8 mouse cellular contexts compared by ENCODE assay signal in genomic region chr4:94602496-94603030, GRCm38 (mm10). TPM values are rescaled to one million over a fixed set of nuclear protein-coding genes. Genes with fewer than 3 reads are reported as not detected.
DNase-seq lines count a peak whose midpoint lies in the region; ATAC-seq and TF ChIP-seq lines count a peak whose summit lies in the region.

No protein-coding gene starts in this region.

- H3K36me3 ChIP-seq in heart, embryonic 12.5 days, result no peaks in the 10 kb centered on the region
- no peaks in the 10 kb centered on the region for H3K36me3 ChIP-seq in forebrain, embryonic 12.5 days (replicated peaks)
- H3K36me3 ChIP-seq in liver, embryonic 12.5 days, result 0 out of 2 replicates have a peak, but pooled peaks cover 2% of the 10 kb centered on the region
- no peaks in the 10 kb centered on the region for H3K36me3 ChIP-seq in small intestine, adult 2 months (ENCODE audit: control insufficient read depth, insufficient read depth, low read length)

- H3K4me3 ChIP-seq in heart, embryonic 12.5 days, result peak overlapping the region; percentile 95
- H3K4me3 ChIP-seq in forebrain, embryonic 12.5 days (replicated peaks), result peak overlapping the region; percentile 81
- H3K4me3 ChIP-seq in liver, embryonic 12.5 days, result peak overlapping the region; percentile 94
- peak overlapping the region; percentile 99 for H3K4me3 ChIP-seq in small intestine, adult 2 months (ENCODE audit: low read depth, low read length)

- TF ChIP-seq POLR2A in small intestine, adult 2 months (IDR thresholded peaks at IDR 0.05; ENCODE audit: low read depth, low read length), result no peak

- H3K27ac ChIP-seq in heart, embryonic 12.5 days (ENCODE audit: poor library complexity, severe bottlenecking), result peak overlapping the region; percentile 81
- peak overlapping the region; percentile 90 for H3K27ac ChIP-seq in forebrain, embryonic 12.5 days
- peak overlapping the region; percentile 83 for H3K27ac ChIP-seq in liver, embryonic 12.5 days
- peak overlapping the region; percentile 67 for H3K27ac ChIP-seq in small intestine, adult 2 months (ENCODE audit: insufficient read depth, low read depth, low read length)

- H3K4me2 ChIP-seq in heart, embryonic 12.5 days, result peak overlapping the region; percentile 86
- peak overlapping the region; percentile 70 for H3K4me2 ChIP-seq in forebrain, embryonic 12.5 days
- peak overlapping the region; percentile 82 for H3K4me2 ChIP-seq in liver, embryonic 12.5 days

- intact Hi-C loops in heart, postnatal 36 days (cut with DNase I), result loop anchor here (1.0 to 2.0 kb wide), 2 partner anchors 12 to 46 kb away; partner anchors contain the start of genes Caap1, Gm10306 and Ift74
- intact Hi-C loops in left cerebral cortex, postnatal 4 days (cut with DNase I), result no loop called here

- no peak for TF ChIP-seq CTCF in small intestine, adult 2 months (IDR thresholded peaks at IDR 0.05; ENCODE audit: extremely low read depth, insufficient read length, insufficient replicate concordance, low read depth, low read length)

- no peak for DNase-seq in heart, postnatal 36 days
- peak; percentile 30 for DNase-seq in ES-CJ7 (ENCODE audit: low read depth, low spot score)
- DNase-seq in layer of hippocampus, postnatal 14 days (ENCODE audit: low spot score in 2 of 2), result no peak
- DNase-seq in left cerebral cortex, postnatal 4 days, result no peak

- H3K4me1 ChIP-seq in heart, embryonic 12.5 days (replicated peaks), result peaks cover 12% of the 10 kb centered on the region
- H3K4me1 ChIP-seq in forebrain, embryonic 12.5 days, result peaks cover 24% of the 10 kb centered on the region
- peaks cover 28% of the 10 kb centered on the region for H3K4me1 ChIP-seq in liver, embryonic 12.5 days
- H3K4me1 ChIP-seq in small intestine, adult 2 months (ENCODE audit: control insufficient read depth, insufficient read depth, insufficient read length, low read length), result no peaks in the 10 kb centered on the region

- no peaks in the 10 kb centered on the region for H3K9me3 ChIP-seq in heart, embryonic 12.5 days (replicated peaks)
- H3K9me3 ChIP-seq in forebrain, embryonic 12.5 days, result no peaks in the 10 kb centered on the region
- H3K9me3 ChIP-seq in liver, embryonic 12.5 days (replicated peaks), result no peaks in the 10 kb centered on the region

- WGBS in heart, embryonic 12.5 days, result under 1% methylated on average over 30 of the region's 33 CpGs
- WGBS in forebrain, embryonic 12.5 days, result under 1% methylated on average over 33 of the region's 33 CpGs
- WGBS in liver, embryonic 12.5 days (ENCODE audit: insufficient replicate concordance), result 1% methylated on average over 33 of the region's 33 CpGs
- under 1% methylated on average over 33 of the region's 33 CpGs for WGBS in small intestine, adult 2 months

- peak overlapping the region; percentile 94 for H3K9ac ChIP-seq in heart, embryonic 12.5 days
- peak overlapping the region; percentile 86 for H3K9ac ChIP-seq in forebrain, embryonic 12.5 days
- peak overlapping the region; percentile 92 for H3K9ac ChIP-seq in liver, embryonic 12.5 days

- ATAC-seq in heart, embryonic 12.5 days (ENCODE audit: insufficient number of reproducible peaks, low FRiP score), result no peak; the same call in 1 of the 2 replicates
- no peak; the same call in 1 of the 2 replicates for ATAC-seq in forebrain, embryonic 12.5 days (ENCODE audit: low FRiP score)
- peak; percentile 75 for ATAC-seq in liver, embryonic 12.5 days

- H3K27me3 ChIP-seq in heart, embryonic 12.5 days (replicated peaks), result no peaks in the 10 kb centered on the region
- no peaks in the 10 kb centered on the region for H3K27me3 ChIP-seq in forebrain, embryonic 12.5 days
- H3K27me3 ChIP-seq in liver, embryonic 12.5 days (replicated peaks), result no peaks in the 10 kb centered on the region
- H3K27me3 ChIP-seq in small intestine, adult 2 months (ENCODE audit: control insufficient read depth, insufficient read depth, low read length), result no peaks in the 10 kb centered on the region

RNA-seq across cellular contexts. Expression of gene Plaa, which starts 0.5 kb away (rescaled TPM):
- 69.9 and 70.8 TPM in 2 replicates for polyA plus RNA-seq in heart, embryonic 12.5 days (2016; fragmentation: Nextera tagmentation; extraction: Ambion mirVana)
- total RNA-seq in heart, postnatal 36 days (2021), result 10 to 100 TPM; 47.1 to 47.2 TPM
- polyA plus RNA-seq in forebrain, embryonic 12.5 days (2016; fragmentation: Nextera tagmentation; extraction: Ambion mirVana), result 98.6 TPM in 2 replicates
- polyA plus RNA-seq in liver, embryonic 12.5 days (2016; fragmentation: Nextera tagmentation; extraction: Ambion mirVana), result 58.9 and 59.7 TPM in 2 replicates
- 25.3 and 46.0 TPM in 2 replicates for polyA plus RNA-seq in small intestine, adult 2 months (2012; rRNA removed)
- total RNA-seq in layer of hippocampus, postnatal 14 days (2021), result 10 to 100 TPM; 56.5 to 60.9 TPM
- 10 to 100 TPM; 81.2 to 86.0 TPM for total RNA-seq in left cerebral cortex, postnatal 4 days (2021)

RNA-seq across cellular contexts. Expression of gene Ift74, which starts 11.7 kb away (rescaled TPM):
- polyA plus RNA-seq in heart, embryonic 12.5 days (2016; fragmentation: Nextera tagmentation; extraction: Ambion mirVana), result 17.2 and 17.9 TPM in 2 replicates
- total RNA-seq in heart, postnatal 36 days (2021), result 1 to 10 TPM; 5.1 to 6.1 TPM
- polyA plus RNA-seq in forebrain, embryonic 12.5 days (2016; fragmentation: Nextera tagmentation; extraction: Ambion mirVana), result 64.0 and 66.0 TPM in 2 replicates
- 6.1 and 6.9 TPM in 2 replicates for polyA plus RNA-seq in liver, embryonic 12.5 days (2016; fragmentation: Nextera tagmentation; extraction: Ambion mirVana)
- polyA plus RNA-seq in small intestine, adult 2 months (2012; rRNA removed), result 0.15 and 0.17 TPM in 2 replicates
- 10 to 100 TPM; 23.8 to 29.4 TPM for total RNA-seq in layer of hippocampus, postnatal 14 days (2021)
- total RNA-seq in left cerebral cortex, postnatal 4 days (2021), result 10 to 100 TPM; 26.8 to 30.4 TPM

RNA-seq across cellular contexts. Expression of gene Caap1, which starts 46.0 kb away (rescaled TPM):
- 15.8 and 16.6 TPM in 2 replicates for polyA plus RNA-seq in heart, embryonic 12.5 days (2016; fragmentation: Nextera tagmentation; extraction: Ambion mirVana)
- total RNA-seq in heart, postnatal 36 days (2021), result 1 to 10 TPM; 3.4 to 4.1 TPM
- 34.2 and 35.4 TPM in 2 replicates for polyA plus RNA-seq in forebrain, embryonic 12.5 days (2016; fragmentation: Nextera tagmentation; extraction: Ambion mirVana)
- 18.2 and 18.8 TPM in 2 replicates for polyA plus RNA-seq in liver, embryonic 12.5 days (2016; fragmentation: Nextera tagmentation; extraction: Ambion mirVana)
- 2.5 and 4.6 TPM in 2 replicates for polyA plus RNA-seq in small intestine, adult 2 months (2012; rRNA removed)
- total RNA-seq in layer of hippocampus, postnatal 14 days (2021), result 10 to 100 TPM in 1 of 2 experiments, 1 to 10 TPM in 1; 9.4 to 10.8 TPM
- 10 to 100 TPM in 1 of 2 experiments, 1 to 10 TPM in 1; 8.9 to 10.6 TPM for total RNA-seq in left cerebral cortex, postnatal 4 days (2021)

RNA-seq across cellular contexts. Expression of gene Gm10306, which starts 46.2 kb away (rescaled TPM):
- polyA plus RNA-seq in heart, embryonic 12.5 days (2016; fragmentation: Nextera tagmentation; extraction: Ambion mirVana), result 0.77 TPM in 1 of 2 replicates, not detected in the other
- not detected for total RNA-seq in heart, postnatal 36 days (2021)
- polyA plus RNA-seq in forebrain, embryonic 12.5 days (2016; fragmentation: Nextera tagmentation; extraction: Ambion mirVana), result 0.55 and 1.4 TPM in 2 replicates
- 0.26 TPM in 1 of 2 replicates, not detected in the other for polyA plus RNA-seq in liver, embryonic 12.5 days (2016; fragmentation: Nextera tagmentation; extraction: Ambion mirVana)
- not detected in 2 replicates for polyA plus RNA-seq in small intestine, adult 2 months (2012; rRNA removed)
- not detected for total RNA-seq in layer of hippocampus, postnatal 14 days (2021)
- not detected for total RNA-seq in left cerebral cortex, postnatal 4 days (2021)

RNA-seq across cellular contexts. Expression of gene Lrrc19, which starts 47.4 kb away (rescaled TPM):
- polyA plus RNA-seq in heart, embryonic 12.5 days (2016; fragmentation: Nextera tagmentation; extraction: Ambion mirVana), result 0.29 and 0.41 TPM in 2 replicates
- not detected for total RNA-seq in heart, postnatal 36 days (2021)
- polyA plus RNA-seq in forebrain, embryonic 12.5 days (2016; fragmentation: Nextera tagmentation; extraction: Ambion mirVana), result 0.90 and 1.1 TPM in 2 replicates
- polyA plus RNA-seq in liver, embryonic 12.5 days (2016; fragmentation: Nextera tagmentation; extraction: Ambion mirVana), result 0.05 and 0.15 TPM in 2 replicates
- 4.0 and 6.8 TPM in 2 replicates for polyA plus RNA-seq in small intestine, adult 2 months (2012; rRNA removed)
- not detected for total RNA-seq in layer of hippocampus, postnatal 14 days (2021)
- total RNA-seq in left cerebral cortex, postnatal 4 days (2021), result not detected
